Mouse (Mus musculus) frontal cortex, adult 2 months (tissue): ENCODE measurements around the gene Iqgap3. TPM values are rescaled to one million over a fixed set of nuclear protein-coding genes. Genes with fewer than 3 reads are reported as not detected.

Experiments
- DNase-seq, 2 experiments: peaks; one replicate each; pipeline ENCODE4 v3.0.0; 2022; ENCODE audit warnings: low spot score in 1 of 2; ENCODE audit errors: extremely low spot score in 1 of 2
- polyA plus RNA-seq: library from polyadenylated mRNA; depleted of rRNA; stranded (reverse); fragments of >200 nt; gene quantifications from 2 replicates; pipeline ENCODE4 v1.2.3, GENCODE M21; 2012

The Iqgap3 gene
- polyA plus RNA-seq, 1 experiment, result 0.64 TPM

DNA sequence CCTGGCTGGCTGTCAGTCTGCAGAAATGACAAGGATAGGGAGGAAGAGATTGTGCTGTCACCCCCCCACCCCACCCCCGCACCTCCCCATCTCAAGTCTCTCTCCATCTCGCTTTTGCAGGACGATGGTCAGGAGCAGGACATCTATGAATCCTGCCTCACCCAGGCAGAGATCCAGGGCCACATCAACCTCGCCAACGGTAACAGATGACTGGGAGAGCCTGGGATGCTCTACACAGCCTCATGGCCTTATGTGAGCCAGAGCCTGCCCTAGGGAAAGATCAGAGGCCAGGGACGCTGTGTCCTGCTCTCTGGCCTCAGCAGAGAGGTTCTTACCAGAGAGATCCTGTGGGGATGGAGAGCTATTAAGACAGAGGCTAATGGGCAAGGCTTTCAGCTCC lies 8.8 kb downstream of the Iqgap3 start:
- no peak for DNase-seq

DNA sequence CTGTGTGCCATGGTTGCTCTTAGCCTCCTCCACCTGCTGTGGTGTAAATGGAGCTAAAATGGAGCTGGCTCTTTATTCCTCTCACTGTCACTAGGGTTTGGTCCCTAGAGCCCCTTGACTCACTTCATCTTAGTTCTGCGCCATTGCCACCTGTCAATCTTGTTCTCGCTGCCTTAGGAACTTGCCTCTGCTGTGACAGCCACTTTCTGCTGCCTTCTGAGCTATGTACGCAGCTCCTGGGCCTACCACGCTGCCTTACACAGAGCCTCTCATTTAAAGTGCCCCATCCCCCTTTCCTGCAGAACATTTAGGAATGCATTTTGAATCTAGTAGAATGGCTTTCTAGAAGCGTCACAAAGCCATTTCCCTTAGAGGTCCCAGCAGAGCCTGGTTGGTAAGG lies 12.4 kb downstream of the Iqgap3 start:
- DNase-seq, result no peak

DNA sequence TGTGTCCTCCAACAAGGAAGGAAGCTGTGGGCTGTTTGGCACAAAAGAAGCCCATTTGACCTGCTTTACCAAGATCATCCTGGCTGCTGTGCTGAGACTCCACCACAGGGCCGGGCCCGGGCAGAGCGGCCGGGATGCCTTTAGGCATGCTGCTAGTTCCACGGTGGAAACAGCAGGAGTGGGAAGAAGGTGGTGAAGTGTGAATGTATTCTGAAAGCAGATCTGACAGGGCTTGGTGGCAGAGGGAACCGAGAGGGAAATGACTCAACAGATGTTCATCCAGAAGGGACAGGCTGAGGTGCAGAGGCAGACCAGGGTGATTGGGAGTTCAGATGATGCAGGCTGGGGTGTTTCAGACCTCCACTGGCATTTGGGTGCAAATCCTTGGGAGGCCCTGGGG lies 15.9 kb downstream of the Iqgap3 start:
- DNase-seq, result peak; percentile 9 to 36

DNA sequence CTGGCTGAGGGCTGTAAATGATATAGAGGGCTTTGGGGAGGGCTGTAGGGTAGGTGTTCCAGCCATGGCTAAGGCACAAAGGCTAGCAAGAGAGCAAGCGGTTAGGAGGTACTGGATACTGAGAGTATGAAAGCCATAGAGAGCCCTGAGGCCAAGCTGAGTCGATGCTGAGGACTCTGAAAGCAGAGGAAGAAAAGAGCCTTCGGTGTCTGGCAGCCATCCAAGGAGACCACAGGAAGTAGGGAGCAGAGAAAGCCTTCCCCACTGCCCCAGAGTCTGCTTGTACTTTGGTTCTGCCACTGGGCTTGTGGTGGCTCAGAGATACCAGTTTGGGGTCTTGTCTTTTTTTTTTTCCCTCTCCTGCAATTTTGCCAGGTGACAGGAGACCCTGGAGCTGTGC lies 18.5 kb downstream of the Iqgap3 start:
- no peak for DNase-seq

DNA sequence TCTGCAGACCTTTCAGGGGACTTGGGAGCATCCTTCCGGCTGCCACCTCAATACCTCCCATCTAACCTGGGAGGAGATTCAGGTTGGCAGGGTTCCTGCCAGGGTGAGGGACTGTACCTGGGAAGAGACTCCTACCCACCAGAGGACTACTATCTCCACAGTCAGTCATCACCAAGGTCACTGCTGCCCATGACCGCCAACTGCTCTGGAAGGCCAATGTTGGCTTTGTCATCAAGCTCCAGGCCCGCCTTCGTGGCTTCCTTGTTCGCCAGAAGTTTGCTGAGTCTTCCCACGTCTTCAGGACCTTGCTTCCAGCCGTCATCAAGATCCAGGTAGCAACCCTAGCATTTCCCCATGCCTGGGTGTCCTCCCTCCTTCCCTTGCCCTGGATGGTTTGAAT lies 20.0 kb downstream of the Iqgap3 start:
- DNase-seq, result no peak

DNA sequence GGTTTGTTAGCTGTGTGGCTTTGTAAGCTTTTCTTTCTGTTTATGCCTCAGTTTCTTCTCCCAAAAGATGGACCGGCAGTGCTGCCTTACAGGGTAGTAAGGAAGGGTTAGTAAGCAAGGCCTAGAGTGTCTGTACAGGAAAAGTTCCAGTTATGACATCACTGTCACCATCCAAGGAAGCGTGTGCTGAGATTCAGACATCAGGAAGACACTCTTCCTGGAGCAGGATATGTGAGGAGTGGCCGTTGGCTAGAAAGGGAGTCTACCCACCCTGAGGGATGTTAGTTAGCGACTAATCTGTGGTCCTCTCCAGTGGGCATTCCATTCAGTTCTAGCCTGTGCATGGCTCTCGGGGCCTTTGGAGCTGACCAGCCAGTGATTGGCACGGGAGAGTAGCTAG lies 20.4 kb downstream of the Iqgap3 start:
- no peak for DNase-seq

DNA sequence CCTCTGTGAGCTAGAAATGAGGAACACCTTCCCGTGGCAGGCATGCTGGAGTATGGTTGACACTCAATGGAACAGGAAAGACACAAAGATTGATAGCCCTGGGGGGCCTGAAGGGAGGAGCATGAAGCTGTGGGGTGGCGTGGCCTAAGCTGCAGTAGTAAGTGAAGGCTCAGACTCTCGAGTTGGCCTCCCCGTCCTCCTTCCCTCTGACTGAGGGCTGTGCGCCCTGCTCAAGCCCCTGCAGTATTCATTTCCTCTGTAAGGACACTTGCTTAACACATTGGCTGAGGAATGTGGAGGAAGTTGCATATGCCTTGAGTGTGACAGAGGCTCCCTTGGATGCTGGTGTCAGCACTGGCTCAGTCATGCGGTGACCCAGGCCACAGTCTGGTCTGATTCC lies 20.8 kb downstream of the Iqgap3 start:
- DNase-seq, result no peak

DNA sequence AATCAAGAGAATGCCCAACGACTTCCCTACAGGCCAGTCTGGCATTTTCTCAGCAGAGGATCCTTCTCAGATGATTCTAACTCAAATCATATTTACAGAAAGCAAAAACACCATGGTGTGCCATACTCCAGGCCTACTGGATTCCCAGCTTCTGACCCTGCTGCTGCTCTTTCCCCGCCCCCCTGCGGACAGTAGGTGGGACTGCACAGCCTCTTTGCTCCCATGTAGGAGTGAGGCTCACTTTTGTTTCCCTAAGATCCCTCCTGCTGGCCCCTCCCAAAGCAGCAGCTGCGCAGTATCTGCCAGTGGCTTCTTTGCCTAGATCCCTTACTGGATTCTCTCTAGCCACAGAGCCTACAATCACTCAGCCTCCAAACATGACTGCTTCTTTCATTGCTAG lies 24.4 kb downstream of the Iqgap3 start:
- no peak for DNase-seq

DNA sequence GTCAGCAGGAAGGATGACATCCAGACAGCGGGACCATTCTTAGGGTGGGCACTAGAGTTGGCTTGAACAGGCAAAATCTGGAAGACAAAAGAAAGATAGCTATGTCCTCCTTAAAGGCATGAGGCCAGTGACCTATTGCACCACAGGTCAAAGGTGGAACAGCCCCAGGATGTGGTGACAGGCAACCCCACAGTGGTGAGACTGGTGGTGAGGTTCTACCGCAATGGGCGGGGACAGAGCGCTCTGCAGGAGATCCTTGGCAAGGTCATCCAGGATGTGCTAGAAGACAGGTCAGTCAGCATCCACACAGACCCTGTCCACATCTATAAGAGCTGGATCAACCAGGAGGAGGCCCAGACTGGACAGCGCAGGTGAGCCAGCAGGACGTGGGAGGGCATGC lies 27.4 kb downstream of the Iqgap3 start:
- no peak for DNase-seq

DNA sequence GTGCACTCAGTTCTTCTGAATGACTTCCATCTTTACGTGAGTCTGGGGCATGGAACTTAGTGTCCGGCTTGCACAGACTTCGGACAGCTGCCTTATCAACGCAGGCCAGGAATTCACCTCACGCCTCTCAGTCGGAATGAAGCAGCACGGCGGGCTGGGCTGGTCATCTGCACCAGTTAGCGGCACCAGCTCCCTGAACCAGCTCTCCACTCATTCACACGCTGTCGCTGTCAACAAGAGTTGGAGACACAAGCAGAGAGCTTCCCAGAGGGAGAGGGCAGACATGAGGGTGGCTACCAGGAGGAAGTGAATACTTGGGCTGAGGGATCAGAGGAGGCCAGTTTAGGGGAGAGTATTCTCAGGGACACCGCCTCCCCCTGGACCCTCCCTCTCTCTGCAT lies 32.6 kb downstream of the Iqgap3 start:
- no peak for DNase-seq

DNA sequence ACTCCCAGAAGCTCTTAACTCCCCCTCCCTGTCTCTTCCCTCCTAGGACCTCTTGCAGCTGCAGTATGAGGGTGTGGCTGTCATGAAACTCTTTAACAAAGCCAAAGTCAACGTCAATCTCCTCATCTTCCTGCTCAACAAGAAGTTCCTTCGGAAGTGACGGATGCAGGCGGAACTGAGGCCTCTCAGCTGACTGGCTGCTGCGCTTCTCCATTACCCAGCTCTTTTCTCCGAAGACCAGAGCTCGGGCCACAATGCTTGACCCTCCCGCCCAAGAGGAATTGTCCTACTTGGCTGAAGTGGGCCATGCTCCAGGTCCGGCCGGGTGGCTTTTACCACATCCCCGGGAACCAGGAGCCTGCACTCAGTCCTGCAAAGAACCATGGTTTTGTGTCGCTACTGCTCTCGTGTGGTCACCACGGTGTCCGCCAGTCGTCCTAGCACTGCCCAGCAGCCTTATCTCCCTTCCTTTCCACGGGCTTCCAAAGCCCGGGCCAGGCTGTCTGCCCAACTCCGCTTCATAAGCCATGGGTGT lies 38.4 kb downstream of the Iqgap3 start:
- no peak for DNase-seq

DNA sequence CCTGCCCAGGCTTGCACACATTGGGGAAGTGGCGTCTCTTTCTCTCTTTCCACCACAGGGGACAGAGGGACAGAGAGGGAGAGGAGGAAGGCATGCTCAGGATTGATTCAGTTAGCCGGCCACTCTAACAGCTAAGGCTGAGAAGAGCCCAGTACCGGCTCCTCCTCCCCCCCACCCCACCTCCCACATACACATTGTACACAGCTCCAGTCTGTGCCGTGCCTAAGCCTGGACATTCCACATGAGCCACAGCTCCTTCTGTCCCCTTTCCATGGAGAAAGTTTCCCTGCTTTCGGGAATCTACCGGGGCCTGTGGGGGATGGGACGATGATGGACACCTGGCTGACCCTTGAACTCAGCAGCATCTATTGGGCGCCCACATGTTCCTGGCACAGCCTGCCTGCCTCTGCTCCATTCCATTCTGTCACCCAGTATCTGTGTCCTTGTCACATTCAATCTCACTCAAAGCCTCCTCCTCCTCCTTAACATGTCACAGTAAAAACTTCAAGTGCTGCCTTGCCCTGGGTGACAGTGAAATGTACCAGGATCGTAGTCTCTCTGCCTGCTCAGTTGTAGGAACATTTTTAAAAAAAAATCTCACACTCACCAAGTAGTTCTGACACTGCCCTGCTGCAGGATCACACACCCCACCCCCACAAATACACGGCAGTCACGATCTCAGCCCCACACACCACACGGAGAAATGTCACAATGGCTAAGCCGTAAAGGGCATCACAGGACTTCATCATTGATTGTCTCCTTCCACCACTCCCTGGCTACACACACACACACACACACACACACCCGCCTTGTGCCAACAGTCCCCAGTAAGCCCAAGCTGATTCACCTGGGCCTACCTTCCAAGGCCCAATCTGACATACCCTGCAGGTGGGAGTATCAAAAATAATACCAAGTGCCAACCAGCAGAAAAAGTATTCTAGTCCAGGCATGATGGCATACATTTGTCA lies 39.7 kb downstream of the Iqgap3 start:
- peak in 1 of 2 experiments; percentile 8 for DNase-seq

DNA sequence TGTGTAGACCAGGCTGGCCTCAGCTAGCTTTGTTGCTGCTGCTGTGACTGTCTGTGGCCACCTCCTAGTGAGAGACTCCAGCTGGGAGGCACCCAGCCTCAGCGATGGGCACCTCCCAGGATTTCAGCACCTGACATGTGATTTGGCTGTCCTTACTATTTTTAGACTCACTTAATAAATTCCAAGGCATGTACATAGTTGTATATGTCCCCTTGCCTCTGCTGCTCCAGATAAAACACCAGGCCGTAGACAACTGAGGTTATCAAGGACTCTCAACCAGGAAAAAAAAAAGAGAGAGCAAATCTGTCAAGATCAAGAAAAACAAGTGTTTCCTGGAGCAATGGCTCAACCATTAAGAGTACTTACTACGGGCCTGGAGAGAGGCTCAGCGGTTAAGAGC lies 43.4 kb downstream of the Iqgap3 start:
- no peak for DNase-seq

DNA sequence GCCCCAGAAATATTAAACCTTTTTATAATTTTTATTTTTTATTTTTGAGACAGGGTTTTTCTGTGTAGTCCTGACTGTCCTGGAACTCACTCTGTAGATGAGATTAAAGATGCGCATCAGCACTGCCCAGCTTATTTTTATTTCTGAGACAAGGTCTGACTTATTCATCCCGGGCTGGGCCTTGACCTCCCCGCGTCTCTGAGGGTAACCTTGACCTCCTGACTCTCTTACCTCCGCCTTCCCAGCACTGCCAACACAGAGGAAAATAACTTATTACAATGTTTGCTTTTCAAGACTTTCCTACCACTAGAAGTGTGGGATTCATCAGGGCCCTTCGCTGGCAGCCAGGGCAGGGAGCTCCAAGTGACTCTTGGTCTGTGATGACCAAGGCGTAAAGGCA lies 44.4 kb downstream of the Iqgap3 start:
- DNase-seq, result no peak

DNA sequence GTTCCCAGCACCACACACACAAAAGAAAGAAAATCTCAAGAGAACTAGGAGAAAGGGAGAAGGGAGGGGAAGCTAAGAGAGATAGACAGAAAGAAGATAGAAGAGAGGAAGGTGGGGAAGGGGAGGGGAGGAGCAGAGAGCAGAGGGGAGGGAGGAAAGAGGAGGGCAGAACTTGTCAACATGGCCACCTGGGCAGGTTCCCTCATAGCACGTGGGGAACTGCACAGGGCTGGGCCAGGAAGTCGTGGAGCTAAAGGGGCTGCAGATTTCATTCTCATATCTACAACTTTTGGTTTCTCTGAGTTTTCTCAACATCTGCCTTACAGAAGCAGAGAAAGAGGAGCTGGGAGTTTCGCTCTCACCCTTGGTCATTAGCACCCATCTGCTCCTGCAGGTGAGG lies 45.9 kb downstream of the Iqgap3 start:
- no peak for DNase-seq

DNA sequence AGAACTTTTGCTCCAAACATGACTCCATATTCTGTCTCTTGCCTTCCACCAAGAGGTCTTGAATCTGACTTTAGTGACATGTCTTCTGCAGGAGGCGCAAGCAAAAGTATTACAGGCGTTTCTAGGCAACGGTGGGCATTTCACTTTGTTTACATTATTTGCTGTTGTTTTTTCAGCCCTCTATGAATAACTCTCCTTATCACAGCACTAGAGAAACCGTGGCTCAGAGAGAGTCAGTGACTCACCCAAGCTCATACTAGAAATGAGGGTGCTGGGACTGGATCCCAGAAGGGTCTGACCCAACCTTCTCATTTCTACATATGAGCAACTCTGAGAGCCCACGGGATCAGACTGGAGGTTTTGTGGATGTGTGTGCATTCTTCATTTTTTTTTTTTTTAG lies 46.3 kb downstream of the Iqgap3 start:
- DNase-seq, result no peak

DNA sequence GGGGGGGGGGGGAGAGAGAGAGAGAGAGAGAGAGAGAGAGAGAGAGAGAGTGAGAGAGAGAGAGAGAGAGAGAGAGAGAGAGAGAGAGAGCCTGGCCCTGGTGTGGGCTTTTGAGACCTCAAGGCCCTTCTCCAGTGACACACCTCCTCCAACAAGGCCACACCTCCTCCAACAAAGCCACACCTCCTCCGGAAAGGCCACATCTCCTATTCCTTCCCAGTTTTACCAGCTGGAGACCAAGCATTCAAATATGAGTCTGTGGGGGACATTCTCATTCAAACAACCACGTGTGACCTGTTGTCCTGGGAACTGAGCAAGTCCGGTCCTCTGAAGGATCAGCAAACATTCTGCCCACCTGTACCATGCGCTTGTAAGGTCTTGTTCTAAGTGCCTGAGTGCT lies 47.2 kb downstream of the Iqgap3 start:
- no peak for DNase-seq

DNA sequence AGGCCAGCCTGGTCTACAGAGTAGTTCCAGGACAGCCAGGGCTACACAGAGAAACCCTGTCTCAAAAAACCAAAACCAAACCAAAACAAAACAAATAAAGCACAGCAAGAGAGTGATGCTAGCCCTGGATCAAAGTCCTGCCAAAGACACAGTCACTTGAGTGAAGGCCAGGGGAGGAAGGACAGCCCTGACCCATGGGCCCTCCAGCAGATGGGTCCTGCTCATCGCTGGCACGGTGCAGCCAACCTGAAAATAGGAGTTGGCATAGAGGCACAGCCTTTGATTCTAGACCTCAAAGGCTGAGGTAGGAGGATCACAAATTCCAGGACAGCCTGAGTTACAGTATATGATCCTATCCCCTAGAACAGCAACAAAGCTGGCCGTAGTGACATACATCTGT lies 49.3 kb downstream of the Iqgap3 start:
- DNase-seq, result no peak

DNA sequence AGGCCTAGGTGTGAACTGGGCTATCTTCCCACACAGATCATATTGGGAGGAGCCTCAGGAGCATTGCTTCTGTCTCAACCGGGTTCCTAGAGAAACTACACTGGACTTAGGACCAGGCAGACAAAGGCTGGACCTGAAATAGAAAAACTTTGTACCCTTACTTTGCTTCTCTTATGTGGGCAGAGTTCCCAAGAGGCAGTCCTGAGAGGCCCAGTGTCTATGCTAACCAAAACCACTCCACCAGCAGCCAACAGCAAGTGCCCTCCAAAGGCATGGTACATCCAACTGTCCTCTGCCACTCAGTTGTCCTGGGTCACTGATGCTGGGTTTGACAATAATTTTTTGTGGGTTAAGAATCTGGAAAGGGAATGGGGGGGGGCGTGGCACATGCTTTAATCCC lies 50.7 kb downstream of the Iqgap3 start:
- DNase-seq, result no peak

DNA sequence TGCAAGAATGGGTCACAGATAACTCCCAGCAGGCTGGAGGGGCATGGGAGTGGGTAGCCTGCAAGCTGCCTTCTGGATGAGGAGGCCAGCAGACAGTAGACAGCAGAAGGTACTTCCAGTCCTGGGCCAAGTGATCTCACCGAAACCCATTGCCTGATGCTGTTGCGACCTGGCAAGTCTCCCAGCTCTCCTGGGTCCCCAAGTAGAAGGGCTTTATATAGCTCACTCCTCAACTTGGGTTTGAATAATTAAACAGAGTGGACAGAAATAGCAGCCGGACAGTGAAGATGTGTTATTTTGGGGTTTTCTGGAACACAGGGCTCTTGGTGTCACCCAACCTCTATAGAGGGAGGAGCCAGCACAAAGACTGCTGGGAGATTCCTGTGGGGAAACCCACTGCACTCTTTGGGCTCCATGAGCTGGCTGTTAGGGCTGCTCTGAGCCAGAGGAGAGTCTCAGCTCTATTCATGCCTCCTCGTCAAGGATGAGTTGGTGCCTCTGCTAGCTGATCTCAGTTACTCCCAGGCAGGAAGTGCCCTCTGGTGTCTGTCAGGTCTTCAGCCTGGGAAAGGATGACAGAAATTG lies 51.5 kb downstream of the Iqgap3 start:
- DNase-seq, result no peak

DNA sequence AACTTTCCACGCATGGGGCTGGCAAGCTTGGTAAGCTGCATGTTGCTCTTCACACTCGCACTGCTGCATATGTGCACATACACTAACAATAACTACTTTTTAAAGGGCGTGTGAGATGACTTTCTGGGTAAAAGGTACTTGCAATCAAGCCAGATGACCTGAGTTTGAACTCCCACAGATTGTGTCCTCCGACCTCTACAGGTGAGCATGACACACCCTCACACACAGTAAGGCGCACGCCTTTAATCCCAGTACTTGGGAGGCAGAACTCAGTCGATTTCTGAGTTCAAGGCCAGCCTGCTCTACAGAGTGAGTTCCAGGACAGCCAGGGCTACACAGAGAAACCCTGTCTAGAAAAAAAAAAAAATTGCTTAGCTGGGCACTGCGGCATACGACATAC lies 54.6 kb downstream of the Iqgap3 start:
- DNase-seq, result no peak

DNA sequence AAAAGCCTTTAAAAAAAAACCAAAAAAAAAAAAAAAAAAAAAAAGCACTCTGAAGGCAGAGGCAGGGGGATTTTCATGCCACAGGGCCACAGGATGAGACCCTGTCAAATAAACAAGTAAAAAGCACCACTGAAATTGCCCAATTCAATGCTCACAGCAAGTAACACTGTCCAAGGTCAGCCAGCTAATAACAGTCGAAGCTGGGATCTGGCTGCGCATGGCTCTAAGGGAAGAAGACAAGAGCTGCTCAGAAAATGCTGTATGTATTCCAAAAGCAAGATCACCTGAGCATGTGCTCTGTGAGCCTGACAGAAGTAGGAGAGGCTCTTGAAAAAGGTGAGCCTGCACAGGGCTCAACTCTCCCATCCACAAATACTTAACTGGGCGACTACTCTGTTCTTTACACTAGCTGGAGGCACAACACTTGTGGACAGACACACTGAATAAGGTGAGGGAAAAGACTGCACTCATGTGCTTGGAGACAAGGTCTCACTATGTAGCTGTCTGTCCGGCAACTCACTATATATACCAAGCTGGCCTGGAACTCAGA lies 55.2 kb downstream of the Iqgap3 start:
- no peak for DNase-seq
